Mouse (Mus musculus) olfactory bulb, adult 2 months (tissue): ENCODE measurements around the gene Cyb561d1.

Source experiments
- CTCF ChIP-seq: fragments of 200-500 bp; IDR thresholded peaks from 2 replicates; pipeline ENCODE4 v1.5.1; 2012; ENCODE audit warnings: low read depth, mild to moderate bottlenecking, low read length, moderate library complexity; ENCODE audit not compliant: insufficient read depth
- POLR2A ChIP-seq: fragments of 200-500 bp; IDR thresholded peaks from 2 replicates; pipeline ENCODE4 v1.6.1; 2012; ENCODE audit warnings: mild to moderate bottlenecking, low read depth, low read length, moderate library complexity; ENCODE audit not compliant: insufficient read depth

- TF ChIP-seq CTCF = no peak
- no peak for TF ChIP-seq POLR2A
Measured at GRCm38 (mm10) chr3:108203212-108203611, 2.2 kb upstream of the Cyb561d1 start.
